Mouse (Mus musculus): ENCODE data around the gene Fhit.

Gene Fhit

DNA sequence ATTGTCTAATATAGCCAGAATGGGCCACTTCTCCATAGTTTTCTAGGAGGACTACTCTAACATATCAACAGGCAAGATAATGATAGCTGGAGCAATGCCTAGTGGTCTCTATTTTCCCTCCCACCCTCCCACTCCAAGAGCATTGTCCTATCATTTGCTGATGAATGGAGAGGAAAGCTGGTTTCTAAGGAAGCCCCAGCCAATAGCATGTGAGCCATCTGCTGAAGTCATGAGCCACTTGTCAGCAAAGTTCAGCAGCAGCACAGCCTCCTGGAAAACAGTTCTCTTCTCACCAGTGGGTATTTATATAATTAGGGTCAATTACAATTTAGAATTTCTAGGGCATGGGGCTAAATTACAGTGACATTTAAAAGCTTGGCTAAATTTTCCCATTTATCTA, 1035.3 kb downstream of the Fhit start:
- no peak for DNase-seq

DNA sequence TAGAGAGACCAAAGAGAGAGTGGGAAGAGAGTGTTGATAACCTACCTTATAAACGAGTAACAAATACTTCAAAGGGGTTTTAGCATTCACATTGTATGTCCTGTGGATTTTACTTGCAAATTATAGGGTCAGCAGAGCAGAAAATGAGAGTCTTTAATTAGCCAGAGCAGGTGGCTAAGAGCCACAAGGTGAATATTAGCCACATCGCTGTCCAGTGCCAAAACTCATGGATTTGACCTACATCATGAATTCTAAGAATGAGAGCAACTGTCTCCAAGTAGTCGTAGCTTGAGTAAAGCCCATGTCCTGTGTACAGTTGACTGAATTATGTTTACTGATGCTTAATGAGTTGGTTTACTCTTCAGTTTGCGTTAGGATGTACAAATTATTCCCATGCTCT, 1039.7 kb downstream of the Fhit start:
- DNase-seq = no peak

DNA sequence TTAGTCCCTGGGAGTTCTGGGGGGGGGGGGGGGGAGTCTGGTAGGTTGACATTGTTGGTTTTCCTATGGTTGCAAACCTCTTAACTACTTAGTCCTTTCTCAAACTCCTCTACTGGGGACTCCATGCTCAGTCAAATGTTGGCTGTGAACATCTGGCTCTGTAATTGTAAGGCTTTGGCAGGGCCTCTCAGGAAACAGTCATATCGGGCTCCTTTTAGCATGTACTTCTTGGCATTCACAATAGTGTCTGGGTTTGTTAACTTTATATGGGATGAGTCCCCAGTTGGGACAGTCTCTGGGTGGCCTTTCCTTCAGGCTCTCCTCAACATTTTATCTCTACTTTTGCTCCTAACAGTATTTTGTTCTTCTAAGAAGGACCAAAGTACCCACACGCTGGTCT, 1065.6 kb downstream of the Fhit start:
- no peak for DNase-seq

DNA sequence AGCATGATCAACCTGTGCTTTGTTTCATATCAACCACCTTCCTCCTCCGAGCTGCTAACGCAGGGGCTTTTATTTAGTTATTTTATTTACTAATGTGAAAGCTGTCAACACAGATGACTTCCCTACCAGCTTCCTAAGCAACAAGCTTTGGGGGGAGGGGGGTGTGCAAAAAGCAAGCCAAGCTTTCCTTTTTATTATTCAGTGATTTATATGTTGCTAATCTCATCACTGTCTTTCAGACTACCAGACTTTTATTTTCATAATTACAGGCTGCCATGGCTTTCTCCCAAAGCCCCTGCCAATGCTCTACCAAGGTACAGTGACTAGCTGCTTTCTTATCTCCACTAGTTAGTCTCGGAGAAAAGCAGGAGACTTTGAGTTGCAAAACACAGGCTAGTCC, 1082.8 kb downstream of the Fhit start:
- DNase-seq = no peak

GRCm38 (mm10) chr14:10049947-10050346, 1111.9 kb downstream of the Fhit start:
- no peak for DNase-seq

DNA sequence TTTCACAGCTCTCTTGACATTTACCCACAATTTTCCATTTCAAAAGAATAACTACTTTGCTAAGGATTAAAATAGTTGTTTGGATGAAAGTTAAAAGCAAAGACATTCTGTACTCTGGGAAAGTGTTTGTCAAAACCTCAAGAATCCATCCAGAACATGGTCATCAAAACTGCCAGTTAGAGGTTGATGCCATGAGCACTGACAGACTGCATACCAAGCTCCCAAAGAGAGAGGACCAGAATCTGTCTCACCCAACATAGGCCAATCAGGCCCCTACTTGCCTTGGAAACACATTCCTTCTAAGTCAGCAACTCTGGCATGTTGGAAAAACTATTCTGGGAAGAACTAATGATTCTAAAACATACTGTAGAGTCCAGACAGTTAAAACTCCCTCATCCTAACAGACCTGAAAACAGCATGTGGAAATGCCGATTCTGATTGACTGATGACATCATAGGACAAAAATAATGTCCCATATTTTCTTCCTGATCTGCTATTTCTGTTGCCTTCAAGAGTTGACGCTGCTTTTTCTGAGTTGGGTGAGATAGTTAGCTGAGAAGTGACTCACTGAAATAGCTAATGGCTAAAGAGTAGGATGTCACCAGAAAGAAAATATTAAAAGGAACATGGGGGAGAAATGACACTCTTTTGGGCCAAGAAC, 1114.6 kb downstream of the Fhit start:
- DNase-seq = no peak

- DNase-seq = no peak
Observed at GRCm38 (mm10) chr14:10046336-10047122, 1115.3 kb downstream of the Fhit start.

DNA sequence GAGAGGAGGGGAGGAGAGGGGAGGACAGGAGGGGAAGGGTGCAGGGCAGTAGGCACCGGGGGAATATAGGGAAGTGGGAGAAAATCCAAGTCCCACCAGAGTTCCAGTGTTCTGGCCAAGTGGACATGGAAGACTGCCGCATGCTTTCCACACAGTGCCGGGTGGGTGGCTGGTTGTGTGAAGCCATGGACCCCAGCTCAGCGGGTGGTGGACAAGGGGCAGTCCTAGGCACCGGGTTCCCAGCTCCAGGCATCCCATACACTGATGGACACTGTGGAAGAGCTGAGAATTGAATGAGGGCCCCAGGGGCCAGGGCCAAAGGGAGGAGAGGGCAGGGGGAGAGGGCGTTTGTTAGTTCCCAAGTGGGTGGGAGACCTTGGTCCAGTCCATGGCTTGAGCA, 1123.8 kb downstream of the Fhit start:
- no peak for DNase-seq

- DNase-seq = no peak
Observed at GRCm38 (mm10) chr14:10036685-10037215, 1125.1 kb downstream of the Fhit start.

- no peak for DNase-seq
Observed at GRCm38 (mm10) chr14:10035682-10036081, 1126.2 kb downstream of the Fhit start.

- no peak for DNase-seq
Observed at GRCm38 (mm10) chr14:10035270-10035669, 1126.6 kb downstream of the Fhit start.

- DNase-seq = no peak
Observed at GRCm38 (mm10) chr14:10023382-10023781, 1138.5 kb downstream of the Fhit start.

DNA sequence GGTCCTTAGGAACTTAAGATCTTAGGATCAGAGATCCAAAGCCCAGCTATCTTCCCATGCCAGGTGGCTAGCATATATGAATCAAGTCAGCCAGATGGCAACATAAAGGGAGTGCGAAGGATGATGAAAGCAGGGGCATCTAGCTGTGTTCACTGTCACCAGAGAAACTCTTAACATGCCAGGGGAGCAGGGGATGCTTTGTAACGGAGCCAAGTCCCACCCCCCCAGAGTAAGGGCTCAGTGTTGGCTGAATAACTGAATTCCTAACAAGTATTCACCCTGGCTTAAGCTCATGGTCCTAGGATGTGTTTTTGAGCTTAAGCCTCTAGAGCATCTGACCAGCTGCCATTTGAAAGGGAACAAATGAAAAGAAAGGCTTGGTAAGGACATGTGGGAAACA, 1139.5 kb downstream of the Fhit start:
- no peak for DNase-seq

DNA sequence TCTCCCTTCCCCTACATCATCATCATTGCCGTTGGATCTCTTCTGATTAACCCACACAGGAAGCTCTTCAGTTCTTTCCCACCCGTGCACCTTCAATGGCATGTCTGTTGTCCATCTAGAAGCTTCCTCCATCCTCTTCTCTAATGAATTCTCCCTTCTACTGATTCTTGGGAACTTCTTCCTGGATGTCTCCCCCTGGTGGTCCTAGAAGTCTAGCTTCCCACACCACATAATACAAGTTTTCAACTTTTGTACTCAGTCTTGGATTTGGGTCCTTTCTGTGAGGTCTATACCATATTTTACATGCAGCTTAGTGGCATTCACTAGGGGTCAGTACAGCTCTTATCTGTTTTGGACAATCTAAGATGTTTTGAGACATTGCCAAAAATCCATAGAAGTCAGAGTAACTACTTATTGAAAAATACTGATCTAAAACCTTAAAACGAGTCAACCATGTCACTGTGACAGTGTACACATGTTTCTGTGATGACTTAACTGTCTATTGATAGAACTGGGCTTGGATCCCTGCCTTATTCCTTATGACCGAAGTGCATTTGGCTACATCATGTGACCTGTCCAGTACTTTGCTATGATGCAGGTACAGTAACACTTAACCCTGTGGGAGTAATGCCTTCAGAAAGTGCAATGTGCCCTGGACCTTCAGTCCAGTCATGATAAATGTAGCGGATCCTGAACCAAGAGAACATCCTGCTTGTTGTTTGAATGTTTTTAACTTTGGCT, 1141.3 kb downstream of the Fhit start:
- no peak for DNase-seq

DNA sequence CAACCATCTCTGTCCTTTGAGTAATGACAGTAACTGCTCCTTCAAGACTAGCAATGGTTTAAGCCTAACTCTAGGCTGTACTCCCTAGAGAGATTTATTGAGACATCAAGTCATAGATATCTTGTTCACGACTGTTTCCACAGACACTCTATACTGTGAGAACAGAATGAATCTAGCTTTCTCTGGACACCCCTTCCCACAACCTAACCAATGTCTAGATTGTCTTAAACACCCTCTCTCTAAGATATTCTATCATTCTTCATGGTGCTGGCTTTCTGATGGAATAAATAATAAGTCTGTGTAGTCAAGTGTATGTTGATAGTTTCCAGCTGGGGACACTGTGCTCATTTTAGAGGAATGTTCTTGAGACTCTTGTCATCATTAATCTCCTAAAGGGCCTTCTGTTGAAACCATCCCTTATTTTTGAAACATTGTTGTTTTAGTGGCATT, 1148.0 kb downstream of the Fhit start:
- no peak for DNase-seq

- no peak for DNase-seq
Observed at GRCm38 (mm10) chr14:10013003-10013816, 1148.6 kb downstream of the Fhit start.

- no peak for DNase-seq
Observed at GRCm38 (mm10) chr14:10006278-10006677, 1155.6 kb downstream of the Fhit start.

DNA sequence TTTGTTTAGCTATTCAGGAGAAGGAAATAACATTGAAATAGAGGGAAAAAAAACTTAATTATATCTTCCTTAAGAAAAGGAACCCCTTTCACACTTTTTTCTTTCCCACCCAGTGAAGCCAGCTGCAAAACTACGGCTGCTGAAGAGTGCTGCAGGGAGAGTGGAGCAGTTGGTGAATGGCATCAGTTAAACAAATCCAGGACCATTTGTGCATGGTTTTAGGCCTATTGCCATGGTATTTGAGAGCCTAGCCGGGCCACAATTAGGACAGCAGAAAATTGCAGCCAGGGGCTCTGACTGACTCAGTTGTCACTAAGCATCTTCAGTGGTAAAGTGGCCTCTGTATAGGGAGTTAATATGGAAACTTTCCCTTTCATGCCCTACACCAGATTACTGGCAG, 1158.0 kb downstream of the Fhit start:
- DNase-seq = no peak

- no peak for DNase-seq
Observed at GRCm38 (mm10) chr14:9990677-9991076, 1171.2 kb downstream of the Fhit start.

- no peak for DNase-seq
Observed at GRCm38 (mm10) chr14:9976934-9977510, 1184.8 kb downstream of the Fhit start.

DNA sequence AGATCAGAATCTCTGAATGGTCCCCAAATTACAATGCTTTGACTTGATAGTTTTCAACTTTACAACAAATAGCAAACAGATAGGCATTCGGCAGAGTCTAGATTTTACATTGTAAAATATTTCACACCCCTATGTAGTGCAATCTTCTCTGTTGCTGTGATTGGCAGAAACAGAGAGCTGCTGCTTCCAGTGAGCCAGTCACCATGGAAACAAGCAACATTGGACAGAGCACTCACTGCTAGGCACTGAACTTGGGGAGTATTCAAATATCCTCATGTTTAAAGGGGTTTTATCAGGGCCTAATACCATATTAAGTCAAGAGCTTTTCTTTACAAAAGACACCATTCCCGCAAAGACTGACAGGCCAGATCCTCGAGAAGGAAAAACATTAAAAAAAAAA, 1187.4 kb downstream of the Fhit start:
- DNase-seq = no peak

DNA sequence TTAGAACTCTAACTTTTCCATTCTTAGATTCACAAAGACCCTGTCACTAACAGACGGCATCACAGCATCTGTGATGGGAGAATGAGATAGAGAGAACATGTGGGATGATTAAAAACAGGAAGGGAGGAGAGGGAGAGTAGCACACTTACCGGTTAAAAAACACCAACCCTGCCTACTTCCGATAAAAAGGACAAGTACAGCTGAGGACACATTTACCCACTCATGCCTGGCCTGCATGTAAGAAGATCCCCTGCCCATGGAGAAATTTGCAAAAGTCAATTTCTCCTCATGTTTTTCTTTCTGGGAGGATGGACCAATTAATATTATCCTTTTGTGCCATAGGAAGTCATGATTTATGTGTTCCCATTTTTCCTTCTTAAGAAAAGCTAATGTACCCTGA, 1198.0 kb downstream of the Fhit start:
- no peak for DNase-seq

Measured in thymus, postnatal 25 days (tissue).